9 mouse cellular contexts compared by ENCODE assay signal in genomic region chr5:105494246-105494917, GRCm38 (mm10). TPM values are rescaled to one million over a fixed set of nuclear protein-coding genes. Genes with fewer than 3 reads are reported as not detected.
A peak's percentile ranks its signal among the peaks of the same experiment; 100 is the strongest.
DNase-seq lines count a peak whose midpoint lies in the region; ATAC-seq lines count a peak whose summit lies in the region.
"Had no signal": no experiment of that assay in that cellular context is flagged by ENCODE, and none has a peak within 500 bp of the region (broad histone marks: within the 10 kb centered on the region; RNA-seq: fewer than 3 reads in every experiment).

No protein-coding gene starts in this region.

- peaks cover 9% of the 10 kb centered on the region; the same call in 1 of the 2 replicates for H3K36me3 ChIP-seq in hindbrain, embryonic 10.5 days
- no peaks in the 10 kb centered on the region for H3K36me3 ChIP-seq in hindbrain, embryonic 11.5 days (ENCODE audit: control insufficient read depth, insufficient read depth, low read length)
- peaks cover 3% of the 10 kb centered on the region; the same call in 1 of the 2 replicates for H3K36me3 ChIP-seq in hindbrain, embryonic 14.5 days (replicated peaks; ENCODE audit: control insufficient read depth, insufficient read depth)
- H3K36me3 ChIP-seq: liver, embryonic 15.5 days had no signal

- ATAC-seq in hindbrain, embryonic 11.5 days (ENCODE audit: low FRiP score): no peak
- ATAC-seq in hindbrain, embryonic 14.5 days (ENCODE audit: low FRiP score): no peak

- no peak for DNase-seq in hindbrain, embryonic 10.5 days (ENCODE audit: low spot score)
- DNase-seq in hindbrain, embryonic 11.5 days (ENCODE audit: low spot score): no peak
- DNase-seq in right cerebral cortex, adult 2 months (ENCODE audit: low spot score in 2 of 2): peak; percentile 56 to 66
- no peak for DNase-seq in right cerebral cortex, postnatal 14 days
- no peak for DNase-seq in hindbrain, embryonic 14.5 days (ENCODE audit: low spot score)
- DNase-seq in right cerebral cortex, postnatal 36 days (ENCODE audit: low spot score in 2 of 2): peak; percentile 48 to 71
- DNase-seq in adrenal gland, postnatal 14 days: no peak
- no peak for DNase-seq in c-Kit-positive CD71-positive TER-119-positive erythroid progenitor cells, embryonic 14.5 days (ENCODE audit: low spot score)

- no peak overlapping the region for H3K4me2 ChIP-seq in hindbrain, embryonic 11.5 days (replicated peaks; ENCODE audit: low read depth, low read length)
- peak overlapping the region; percentile 48; the same call in 1 of the 2 replicates for H3K4me2 ChIP-seq in hindbrain, embryonic 14.5 days (replicated peaks)

- WGBS in hindbrain, embryonic 10.5 days: 27% methylated on average over 10 of the region's 10 CpGs
- 33% methylated on average over 10 of the region's 10 CpGs for WGBS in hindbrain, embryonic 11.5 days
- 30% methylated on average over 10 of the region's 10 CpGs for WGBS in hindbrain, embryonic 14.5 days

- no peak overlapping the region for H3K9ac ChIP-seq in hindbrain, embryonic 11.5 days (ENCODE audit: low read depth, low read length)
- no peak overlapping the region for H3K9ac ChIP-seq in hindbrain, embryonic 14.5 days
- H3K9ac ChIP-seq: liver, embryonic 15.5 days had no signal

- H3K27me3 ChIP-seq in hindbrain, embryonic 10.5 days (ENCODE audit: insufficient read depth, poor library complexity, severe bottlenecking): peaks cover 31% of the 10 kb centered on the region
- no peaks in the 10 kb centered on the region for H3K27me3 ChIP-seq in hindbrain, embryonic 11.5 days (ENCODE audit: control insufficient read depth, insufficient read depth, low read length)
- no peaks in the 10 kb centered on the region for H3K27me3 ChIP-seq in hindbrain, embryonic 14.5 days (ENCODE audit: control insufficient read depth, insufficient read depth, low read length)

- peak overlapping the region; percentile 80 for H3K27ac ChIP-seq in hindbrain, embryonic 10.5 days
- no peak overlapping the region for H3K27ac ChIP-seq in hindbrain, embryonic 11.5 days (ENCODE audit: low read depth, low read length)
- H3K27ac ChIP-seq in hindbrain, embryonic 14.5 days: no peak overlapping the region
- H3K27ac ChIP-seq: liver, embryonic 15.5 days had no signal

- H3K4me1 ChIP-seq in hindbrain, embryonic 10.5 days (replicated peaks): peaks cover 65% of the 10 kb centered on the region
- H3K4me1 ChIP-seq in hindbrain, embryonic 11.5 days (replicated peaks; ENCODE audit: control insufficient read depth, insufficient read depth, low read length): peaks cover 3% of the 10 kb centered on the region; the same call in 1 of the 2 replicates
- H3K4me1 ChIP-seq in hindbrain, embryonic 14.5 days (replicated peaks; ENCODE audit: control insufficient read depth, insufficient read depth, low read length): peaks cover 23% of the 10 kb centered on the region

- peak overlapping the region; percentile 39 for H3K4me3 ChIP-seq in hindbrain, embryonic 10.5 days
- H3K4me3 ChIP-seq in hindbrain, embryonic 11.5 days (ENCODE audit: low read depth, low read length): no peak overlapping the region
- H3K4me3 ChIP-seq in hindbrain, embryonic 14.5 days (replicated peaks; ENCODE audit: low read length): no peak overlapping the region

- H3K9me3 ChIP-seq in hindbrain, embryonic 10.5 days: no peaks in the 10 kb centered on the region
- H3K9me3 ChIP-seq in hindbrain, embryonic 11.5 days (ENCODE audit: control insufficient read depth, low read length): no peaks in the 10 kb centered on the region
- no peaks in the 10 kb centered on the region for H3K9me3 ChIP-seq in hindbrain, embryonic 14.5 days (ENCODE audit: control insufficient read depth, low read length)
- H3K9me3 ChIP-seq: liver, embryonic 15.5 days had no signal

RNA-seq across cellular contexts. Expression of gene Lrrc8c, which starts 24.8 kb away (rescaled TPM):
- polyA plus RNA-seq in hindbrain, embryonic 10.5 days (2016; fragmentation: Nextera tagmentation; extraction: Ambion mirVana): 10.2 and 11.6 TPM in 2 replicates
- 13.5 and 15.7 TPM in 2 replicates for polyA plus RNA-seq in hindbrain, embryonic 11.5 days (2014; fragmentation: Nextera tagmentation; extraction: Ambion mirVana)
- polyA plus RNA-seq in hindbrain, embryonic 14.5 days (2014; fragmentation: Nextera tagmentation; extraction: Ambion mirVana): 18.2 and 18.5 TPM in 2 replicates
- total RNA-seq in adrenal gland, postnatal 14 days (2021): 31.1 and 33.7 TPM in 2 replicates

Comparison
In these comparisons a context has a peak if more than half of its experiments do, and no peak if none do; other contexts are left out.
1. DNase-seq: peak in right cerebral cortex, adult 2 months (2 of 2) and right cerebral cortex, postnatal 36 days (2 of 2); none in hindbrain, embryonic 10.5 days (single experiment), hindbrain, embryonic 11.5 days (single experiment), right cerebral cortex, postnatal 14 days (single experiment), hindbrain, embryonic 14.5 days (single experiment), adrenal gland, postnatal 14 days (single experiment) and c-Kit-positive CD71-positive TER-119-positive erythroid progenitor cells, embryonic 14.5 days (single experiment).